8 mouse cellular contexts compared by ENCODE assay signal in the genomic region with DNA sequence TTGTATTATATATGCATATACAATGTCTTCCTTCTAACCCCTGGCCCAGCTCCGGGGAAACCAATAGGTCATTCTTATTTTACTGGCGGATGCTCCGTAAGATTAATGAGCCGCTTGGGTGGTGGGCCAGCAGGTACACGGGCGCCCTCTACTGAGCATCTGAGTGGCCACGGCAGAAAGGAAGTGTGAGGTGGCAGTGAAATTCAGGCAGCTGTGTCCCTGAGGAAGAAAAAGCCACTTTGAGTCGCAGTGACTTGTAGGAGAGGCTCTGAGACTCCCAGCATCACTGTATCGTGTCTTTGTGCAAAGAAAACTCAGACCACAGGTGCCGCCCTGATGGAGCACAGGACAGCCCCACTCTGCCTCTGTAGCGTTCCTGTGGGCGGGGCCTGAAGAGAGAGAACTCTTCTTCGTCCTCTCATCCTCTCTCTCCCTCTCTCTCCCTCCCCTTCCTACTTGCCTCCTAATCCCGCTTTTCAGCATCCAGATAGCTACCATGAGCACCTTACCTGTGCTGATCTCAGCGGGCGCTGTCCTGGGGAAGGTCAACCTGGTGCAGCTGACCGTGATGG. TPM values are rescaled to one million over a fixed set of nuclear protein-coding genes. Genes with fewer than 3 reads are reported as not detected.
A peak's percentile ranks its signal among the peaks of the same experiment; 100 is the strongest.
DNase-seq lines count a peak whose midpoint lies in the region; ATAC-seq and TF ChIP-seq lines count a peak whose summit lies in the region.

No protein-coding gene starts in this region.

- no peak overlapping the region for H3K4me3 ChIP-seq in cortical plate, adult 2 months (ENCODE audit: insufficient read depth, low read length)

- no peak for TF ChIP-seq POLR2A in cortical plate, adult 2 months (IDR thresholded peaks at IDR 0.05; ENCODE audit: extremely low read depth, insufficient read depth, low read length)

- peak; percentile 50 for ATAC-seq in inflammation-experienced regulatory T-cells, adult 6 months

- intact Hi-C loops in left cerebral cortex, postnatal 36 days (cut with DNase I): loop anchor here (5.0 kb wide), 1 partner anchor 87 kb away; no protein-coding TSS in a partner anchor

- no peak overlapping the region for H3K27ac ChIP-seq in cortical plate, adult 2 months (ENCODE audit: insufficient read depth, low read length)

- peak; percentile 56 for DNase-seq in adipocyte (ENCODE audit: low spot score)
- DNase-seq in gastrocnemius, postnatal 10 days: peak; percentile 76
- peak; percentile 50 to 61 for DNase-seq in left cerebral cortex, postnatal 36 days (ENCODE audit: low spot score in 2 of 2)
- peak; percentile 75 for DNase-seq in mesoderm, embryonic 11.5 days (ENCODE audit: low read depth, low spot score)
- DNase-seq in right cerebral cortex, postnatal 36 days (ENCODE audit: low spot score in 2 of 2): peak; percentile 29 to 38
- DNase-seq in yolk sac, embryonic 10.5 days (ENCODE audit: low spot score): peak; percentile 66

- no peaks in the 10 kb centered on the region for H3K4me1 ChIP-seq in cortical plate, adult 2 months (ENCODE audit: control insufficient read depth, insufficient read depth, low read length)

- peak; percentile 68 for TF ChIP-seq CTCF in cortical plate, adult 2 months (IDR thresholded peaks at IDR 0.05; ENCODE audit: extremely low read depth, insufficient read depth, low read length)

RNA-seq across cellular contexts. Expression of a gene that starts 15.2 kb away (rescaled TPM):
- polyA plus RNA-seq in cortical plate, adult 2 months (2012; rRNA removed): 0.06 and 0.11 TPM in 2 replicates
- total RNA-seq in gastrocnemius, postnatal 10 days (2021): 1 to 10 TPM in 1 of 2 experiments, under 1 TPM in 1; 0.26 to 1.4 TPM
- polyA plus RNA-seq in inflammation-experienced regulatory T-cells, adult 6 months (2017; shearing (Covaris generic)): under 1 TPM in 2 of 3 experiments, not detected in 1; 0.31 to 0.36 TPM
- not detected for total RNA-seq in left cerebral cortex, postnatal 36 days (2021)

RNA-seq across cellular contexts. Expression of a gene that starts 26.4 kb away (rescaled TPM):
- 42.2 and 47.0 TPM in 2 replicates for polyA plus RNA-seq in cortical plate, adult 2 months (2012; rRNA removed)
- 10 to 100 TPM; 16.7 to 22.2 TPM for total RNA-seq in gastrocnemius, postnatal 10 days (2021)
- polyA plus RNA-seq in inflammation-experienced regulatory T-cells, adult 6 months (2017; shearing (Covaris generic)): 1 to 10 TPM; 3.4 to 5.5 (median 5.4) TPM
- 10 to 100 TPM; 49.7 to 56.6 TPM for total RNA-seq in left cerebral cortex, postnatal 36 days (2021)

RNA-seq across cellular contexts. Expression of a gene that starts 35.3 kb away (rescaled TPM):
- polyA plus RNA-seq in cortical plate, adult 2 months (2012; rRNA removed): 165 and 171 TPM in 2 replicates
- 10 to 100 TPM; 49.9 to 55.1 TPM for total RNA-seq in gastrocnemius, postnatal 10 days (2021)
- polyA plus RNA-seq in inflammation-experienced regulatory T-cells, adult 6 months (2017; shearing (Covaris generic)): 100 to 1,000 TPM; 542 to 558 (median 542) TPM
- total RNA-seq in left cerebral cortex, postnatal 36 days (2021): 100 to 1,000 TPM; 116 to 138 TPM

RNA-seq across cellular contexts. Expression of a gene that starts 43.9 kb away (rescaled TPM):
- 545 and 625 TPM in 2 replicates for polyA plus RNA-seq in cortical plate, adult 2 months (2012; rRNA removed)
- 100 to 1,000 TPM in 1 of 2 experiments, 10 to 100 TPM in 1; 91.9 to 142 TPM for total RNA-seq in gastrocnemius, postnatal 10 days (2021)
- 100 to 1,000 TPM; 184 to 307 (median 297) TPM for polyA plus RNA-seq in inflammation-experienced regulatory T-cells, adult 6 months (2017; shearing (Covaris generic))
- 100 to 1,000 TPM; 258 to 266 TPM for total RNA-seq in left cerebral cortex, postnatal 36 days (2021)

RNA-seq across cellular contexts. Expression of a gene that starts 51.2 kb away (rescaled TPM):
- 79.4 and 83.8 TPM in 2 replicates for polyA plus RNA-seq in cortical plate, adult 2 months (2012; rRNA removed)
- 10 to 100 TPM; 43.5 to 43.7 TPM for total RNA-seq in gastrocnemius, postnatal 10 days (2021)
- polyA plus RNA-seq in inflammation-experienced regulatory T-cells, adult 6 months (2017; shearing (Covaris generic)): 100 to 1,000 TPM; 206 to 224 (median 212) TPM
- 10 to 100 TPM; 49.9 to 59.3 TPM for total RNA-seq in left cerebral cortex, postnatal 36 days (2021)
